Mouse (Mus musculus): Measurements from ENCODE around the gene Spink2.

- TF ChIP-seq MYOD1 (IDR thresholded peaks at IDR 0.05; ENCODE audit: control insufficient read depth, insufficient read length, low read depth) = no peak
- no peak for TF ChIP-seq CTCF (IDR thresholded peaks at IDR 0.05; ENCODE audit: control insufficient read depth, insufficient read depth, insufficient read length)
Observed at GRCm38 (mm10) chr5:77185351-77185750, 25.9 kb downstream of the Spink2 start.
